Mouse (Mus musculus): ENCODE results near the gene Skap1.
"Not testable (repeated sequence)": the region's sequence is repeated elsewhere in the genome, so short reads cannot be mapped to it uniquely, and the experiment has no call there.

Gene Skap1

DNA sequence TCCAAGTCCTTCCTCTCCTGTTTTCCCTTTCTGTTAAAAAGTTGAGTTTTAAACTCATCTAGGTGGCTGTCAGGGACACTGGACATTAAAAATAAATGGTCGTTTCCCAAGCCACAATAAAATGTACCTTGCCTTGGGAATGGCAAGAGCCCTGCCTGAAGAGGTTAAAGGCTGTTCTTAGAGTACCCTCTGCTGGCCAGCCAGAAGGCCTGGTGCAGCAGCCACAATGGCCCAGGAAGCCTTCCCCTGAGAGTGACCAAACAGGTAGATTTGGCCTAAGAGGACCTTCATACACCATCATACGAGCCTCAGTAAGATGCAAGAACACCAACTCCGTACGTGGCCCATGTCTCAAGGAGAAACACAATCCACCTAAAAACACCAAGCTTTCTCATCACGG is 246.9 kb downstream of the Skap1 start:
- no peak for DNase-seq

- DNase-seq, result no peak
Observed at GRCm38 (mm10) chr11:96711670-96712069, 247.3 kb downstream of the Skap1 start.

- DNase-seq, result no peak
Observed at GRCm38 (mm10) chr11:96713210-96714005, 249.0 kb downstream of the Skap1 start.

DNA sequence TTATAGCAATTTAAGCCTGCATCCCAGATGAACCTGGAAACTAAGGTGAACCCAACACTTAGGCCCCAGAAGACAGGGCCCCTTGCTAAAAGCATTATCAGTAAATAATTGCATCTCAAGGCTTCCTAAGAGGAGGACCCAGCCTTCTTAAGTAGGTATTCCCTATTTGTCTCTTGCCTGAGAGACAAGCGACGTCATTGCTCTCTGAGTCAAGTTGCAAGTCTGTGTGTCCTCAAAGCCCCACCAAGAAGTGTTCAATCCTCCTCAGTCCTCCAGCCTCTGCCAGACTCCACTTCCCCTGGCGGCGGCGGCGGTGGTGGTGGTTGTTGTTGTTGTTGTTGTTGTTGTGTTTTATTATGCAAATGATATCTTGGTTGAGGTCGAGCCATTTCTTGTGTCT is 249.6 kb downstream of the Skap1 start:
- DNase-seq, result no peak

DNA sequence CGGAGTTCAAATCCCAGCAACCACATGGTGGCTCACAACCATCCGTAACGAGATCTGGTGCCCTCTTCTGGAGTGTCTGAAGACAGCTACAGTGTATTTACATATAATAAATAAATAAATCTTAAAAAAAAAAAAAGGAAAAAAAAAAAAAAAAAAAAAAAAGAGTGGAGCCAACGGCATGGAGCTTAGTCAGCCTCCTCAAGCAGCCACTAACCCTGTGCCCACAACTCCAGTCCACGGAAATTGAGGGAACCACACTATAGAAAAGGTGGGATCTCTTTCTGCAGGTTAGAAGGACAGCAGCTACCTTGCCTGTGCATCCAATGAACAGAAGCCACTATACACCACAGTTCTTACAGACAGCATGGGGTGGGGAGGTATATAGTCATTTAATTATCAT is 250.8 kb downstream of the Skap1 start:
- DNase-seq, result not testable (repeated sequence)

DNA sequence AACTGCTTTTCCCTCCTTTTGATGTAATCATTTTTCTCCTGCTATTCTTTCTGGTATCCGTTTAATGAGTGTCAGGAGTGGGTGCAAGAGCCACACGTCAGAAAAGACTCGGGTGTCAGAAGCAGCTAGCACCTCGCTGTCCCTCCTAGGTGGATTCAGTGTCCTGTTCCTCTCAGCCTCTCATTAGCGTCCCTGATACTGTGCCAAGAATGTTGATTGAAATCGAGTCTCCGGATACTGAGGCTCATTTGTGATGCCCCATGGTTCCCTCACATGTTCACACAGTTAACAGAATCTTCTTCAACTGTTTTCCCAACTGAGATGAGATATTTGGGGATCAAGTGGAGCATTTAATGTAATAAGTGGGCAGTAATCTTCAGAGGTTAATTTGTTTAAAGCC is 254.2 kb downstream of the Skap1 start:
- DNase-seq, result no peak

DNA sequence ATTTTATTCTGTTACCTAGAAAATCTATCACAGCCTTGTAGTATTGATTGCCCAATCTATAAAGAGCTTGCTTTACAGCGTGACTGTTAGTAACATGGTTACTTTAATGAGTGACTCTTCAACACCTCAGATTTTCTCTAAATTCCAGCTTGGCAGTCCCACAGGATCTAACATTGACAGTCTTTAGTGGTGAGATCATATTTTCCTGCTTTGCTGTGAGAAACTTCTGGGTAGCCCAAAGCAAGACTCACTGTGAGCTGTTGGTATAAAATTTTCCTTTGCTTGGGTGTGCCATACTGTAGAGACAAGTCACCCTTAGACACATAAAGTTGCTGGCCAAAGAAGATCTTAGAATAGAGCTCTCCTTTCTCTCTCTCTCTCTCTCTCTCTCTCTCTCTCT is 261.4 kb downstream of the Skap1 start:
- DNase-seq, result no peak

DNA sequence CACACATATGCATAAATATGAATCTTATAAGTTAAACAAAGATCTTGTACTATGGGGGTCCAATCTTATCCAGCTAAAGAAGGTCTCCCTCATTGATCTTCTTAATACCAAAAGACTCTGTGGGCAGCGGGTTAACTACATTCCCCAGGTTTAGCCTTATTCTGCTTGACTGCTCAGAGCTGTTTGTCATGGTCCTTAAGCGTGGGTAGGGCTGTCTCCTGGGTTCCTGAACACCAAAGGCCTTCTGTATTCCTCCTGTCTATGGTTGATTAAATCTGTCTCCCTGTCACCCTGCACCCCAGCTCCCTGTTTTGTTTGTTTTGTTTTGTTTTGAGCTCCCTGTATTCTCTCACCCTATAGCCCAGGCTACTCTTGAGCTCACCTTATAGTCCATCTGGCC is 264.2 kb downstream of the Skap1 start:
- DNase-seq, result no peak

GRCm38 (mm10) chr11:96729462-96729861 is 265.1 kb downstream of the Skap1 start:
- DNase-seq, result no peak

- DNase-seq, result no peak
Observed at GRCm38 (mm10) chr11:96730327-96730726, 265.9 kb downstream of the Skap1 start.

DNA sequence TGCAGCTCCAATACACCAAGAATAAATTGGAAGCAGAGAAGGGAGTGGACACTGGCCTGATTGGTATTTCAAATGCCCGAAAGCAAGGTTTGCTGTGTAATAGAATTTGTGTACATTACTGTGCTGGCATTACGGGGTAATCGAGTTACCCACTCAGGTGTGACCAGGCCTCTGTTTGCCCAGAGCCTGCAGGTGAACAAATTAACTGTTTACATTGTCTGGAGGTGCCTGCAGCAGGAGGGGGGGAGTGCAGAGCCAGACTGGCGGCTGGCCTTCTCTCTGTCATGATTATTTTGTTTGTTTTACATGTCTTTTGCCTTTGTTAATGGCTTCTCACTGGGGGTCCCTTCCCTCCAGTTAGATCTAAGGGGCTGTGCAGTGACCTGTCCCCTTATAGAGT is 268.3 kb downstream of the Skap1 start:
- no peak for DNase-seq

GRCm38 (mm10) chr11:96735908-96736307 is 271.5 kb downstream of the Skap1 start:
- DNase-seq, result peak; percentile 58

DNA sequence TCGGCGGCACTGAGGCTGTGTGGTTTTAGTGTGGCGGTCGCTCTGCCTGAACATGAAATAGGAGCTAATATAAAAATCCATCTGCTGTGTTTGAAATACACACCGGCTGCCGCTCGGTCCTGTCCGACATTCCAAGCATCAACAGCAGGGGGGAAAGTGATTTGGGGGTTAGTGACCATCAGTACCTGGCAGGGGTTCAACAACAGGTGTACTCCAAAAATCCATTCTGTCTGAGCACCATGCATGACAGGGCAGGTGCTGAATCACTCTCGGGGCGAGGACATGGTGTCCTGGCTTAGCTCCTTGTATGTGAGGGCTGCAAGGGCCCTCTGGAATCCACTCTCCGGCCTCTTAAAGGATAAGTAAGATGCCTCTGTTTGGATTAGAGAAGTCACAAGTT is 272.0 kb downstream of the Skap1 start:
- DNase-seq, result no peak

DNA sequence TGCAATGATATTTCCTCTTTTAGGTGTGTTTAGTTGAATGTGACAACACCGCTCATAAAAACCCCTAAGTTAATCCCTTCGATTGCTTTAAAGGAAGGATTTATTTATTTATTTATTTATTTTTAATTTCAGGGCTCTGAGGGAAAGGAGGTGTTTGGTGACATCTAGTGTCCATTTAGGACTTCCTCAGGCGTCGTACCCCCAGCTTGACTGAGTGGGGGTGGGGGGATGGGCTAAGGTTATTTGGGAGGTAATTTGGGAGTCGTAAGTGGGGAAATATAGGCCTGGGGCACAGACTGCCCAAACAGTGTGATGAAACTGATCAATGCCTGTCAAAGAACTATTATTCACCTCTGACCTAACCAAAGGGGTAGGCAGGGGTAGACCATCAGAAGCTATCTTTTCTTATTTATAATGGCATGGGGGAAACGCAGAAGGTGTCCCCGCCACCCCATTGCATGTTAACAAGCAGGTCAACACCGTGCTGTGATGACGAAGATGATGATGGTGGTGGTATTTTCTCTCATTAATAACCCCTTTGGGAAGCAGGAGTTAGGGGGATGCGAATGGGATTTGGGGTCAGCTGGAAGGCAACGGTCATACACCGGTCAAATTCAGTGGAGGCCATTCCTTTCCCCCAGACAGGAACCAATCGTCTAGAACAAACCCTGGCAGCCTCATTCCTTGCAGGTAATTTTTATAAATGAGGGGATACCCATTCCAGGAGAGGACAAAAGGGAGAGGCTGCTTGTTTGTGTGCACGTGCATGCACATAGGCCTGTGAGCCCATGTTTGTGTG is 273.5 kb downstream of the Skap1 start:
- DNase-seq, result no peak

GRCm38 (mm10) chr11:96740796-96741195 is 276.4 kb downstream of the Skap1 start:
- DNase-seq, result no peak

GRCm38 (mm10) chr11:96741995-96742394 is 277.6 kb downstream of the Skap1 start:
- DNase-seq, result no peak

- no peak for DNase-seq
Observed at GRCm38 (mm10) chr11:96743000-96743399, 278.6 kb downstream of the Skap1 start.

DNA sequence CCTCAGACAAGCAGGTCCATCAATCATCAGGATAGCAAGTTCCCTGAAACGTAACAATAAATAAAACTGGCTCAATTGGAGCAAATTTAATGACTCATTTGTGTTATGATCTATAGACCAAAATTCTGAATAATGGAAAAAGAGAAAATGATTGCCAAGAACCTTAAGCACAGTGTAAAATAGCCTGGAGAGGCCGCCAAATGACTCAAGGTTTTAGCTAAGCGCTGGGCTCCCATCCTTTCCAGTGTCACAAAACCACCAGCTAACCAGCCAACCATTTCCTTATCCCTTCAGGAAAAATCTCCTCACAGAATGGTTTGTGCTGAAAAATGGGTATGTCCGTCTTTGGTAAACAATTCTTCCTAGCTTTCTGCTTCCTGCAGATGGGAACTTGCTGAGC is 279.5 kb downstream of the Skap1 start:
- DNase-seq, result no peak

GRCm38 (mm10) chr11:96746648-96747047 is 282.3 kb downstream of the Skap1 start:
- no peak for DNase-seq

DNA sequence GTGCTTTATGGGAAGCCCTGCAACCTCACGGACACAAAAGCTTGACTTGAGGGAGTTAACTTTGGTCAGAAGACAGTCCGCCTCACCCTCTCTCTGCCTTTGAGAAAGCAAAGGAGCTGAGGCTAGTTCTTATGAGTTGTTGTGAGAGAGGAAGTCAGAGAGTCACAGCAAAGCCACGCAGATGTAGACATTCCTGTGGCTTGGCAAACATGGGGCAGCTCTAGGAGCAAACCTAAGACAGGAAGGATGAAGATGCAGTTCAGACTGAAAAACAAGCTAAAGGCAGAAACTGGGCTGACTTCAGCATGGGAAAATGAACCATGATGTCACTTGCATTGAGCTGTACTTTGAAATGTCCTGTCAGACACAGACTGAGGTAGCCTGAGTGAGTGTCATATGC is 283.2 kb downstream of the Skap1 start:
- no peak for DNase-seq

GRCm38 (mm10) chr11:96755298-96755697 is 290.9 kb downstream of the Skap1 start:
- DNase-seq, result no peak

GRCm38 (mm10) chr11:96757421-96757820 is 293.0 kb downstream of the Skap1 start:
- DNase-seq, result no peak

DNA sequence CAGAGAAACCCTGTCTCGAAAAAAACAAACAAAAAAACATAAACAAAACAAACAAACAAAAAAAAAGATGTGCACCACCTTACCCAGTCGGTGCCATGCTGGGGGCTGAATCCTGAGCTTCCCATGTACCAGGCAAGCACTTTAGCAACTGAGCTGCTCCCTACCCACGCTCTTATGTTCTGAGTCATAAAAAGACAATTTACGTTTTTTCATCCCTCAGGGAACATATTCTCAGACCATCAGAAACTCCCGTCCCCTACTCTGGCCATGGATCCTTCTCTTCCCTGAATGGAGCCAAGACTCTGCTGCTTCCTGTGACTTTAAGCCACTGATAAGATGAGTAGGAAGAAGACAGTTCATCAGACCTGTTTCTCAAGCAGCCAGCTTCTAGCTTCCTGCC is 294.0 kb downstream of the Skap1 start:
- no peak for DNase-seq

GRCm38 (mm10) chr11:96760042-96760441 is 295.6 kb downstream of the Skap1 start:
- DNase-seq, result no peak

Measured in right cerebral cortex, postnatal 4 days (tissue).